Mouse (Mus musculus): Measurements from ENCODE around the gene Hamp.

- TF ChIP-seq POLR2AphosphoS2 (IDR thresholded peaks at IDR 0.05; ENCODE audit: insufficient read length, low read depth), result no peak
- TF ChIP-seq E2F4 (IDR thresholded peaks at IDR 0.05; ENCODE audit: insufficient read depth), result no peak
- TF ChIP-seq MYOG (IDR thresholded peaks at IDR 0.05; ENCODE audit: control insufficient read depth in 1 of 3, insufficient read depth in 1 of 3, insufficient read length in 2 of 3, low read depth in 2 of 3), result no peak
- no peak for TF ChIP-seq POLR2A (IDR thresholded peaks at IDR 0.05; ENCODE audit: insufficient read length, low read depth)
- TF ChIP-seq TCF12 (IDR thresholded peaks at IDR 0.05; ENCODE audit: insufficient read depth, poor library complexity, severe bottlenecking), result no peak
- TF ChIP-seq USF1 (IDR thresholded peaks at IDR 0.05; ENCODE audit: low read depth), result no peak
- no peak for TF ChIP-seq MAX (IDR thresholded peaks at IDR 0.05; ENCODE audit: low read depth)
- TF ChIP-seq TCF3 (IDR thresholded peaks at IDR 0.05; ENCODE audit: insufficient read length, low read depth), result no peak
- TF ChIP-seq SRF (IDR thresholded peaks at IDR 0.05; ENCODE audit: control insufficient read depth, insufficient read length, low read depth), result no peak
- TF ChIP-seq MYOD1 (IDR thresholded peaks at IDR 0.05; ENCODE audit: control insufficient read depth in 1 of 3, insufficient read length in 2 of 3, low read depth in 2 of 3), result no peak
- no peak for TF ChIP-seq CEBPB (IDR thresholded peaks at IDR 0.05; ENCODE audit: insufficient read depth, poor library complexity, severe bottlenecking)
These were observed 21.8 kb upstream of the Hamp start for GRCm38 (mm10) chr7:30965677-30966076.

All from myocyte (in vitro differentiated cells).